Mouse (Mus musculus) gastrocnemius, adult 8-10 months (tissue): ENCODE results near the gene Tmem274. TPM values are rescaled to one million over a fixed set of nuclear protein-coding genes. Genes with fewer than 3 reads are reported as not detected.
"Not testable (repeated sequence)": the region's sequence is repeated elsewhere in the genome, so short reads cannot be mapped to it uniquely, and the experiment has no call there.

Experiments
- DNase-seq, 2 experiments: peaks; one replicate each; pipeline ENCODE4 v3.0.0; 2022; ENCODE audit warnings: low spot score in 2 of 2
- total RNA-seq, 4 experiments: library from RNA; stranded (reverse); gene quantifications; 2 replicates each; pipeline ENCODE4 v1.2.4; 2022

Tmem274 gene
- total RNA-seq: not detected

GRCm38 (mm10) chr4:149477078-149477477 lies at the start of gene Tmem274:
TSS of gene Tmem274 (plus strand) at chr4:149477378.
- no peak for DNase-seq

- DNase-seq: no peak
These were observed 47.6 kb upstream of the Tmem274 start for GRCm38 (mm10) chr4:149429592-149429991.

- not testable (repeated sequence) for DNase-seq
These were observed 45.3 kb upstream of the Tmem274 start for GRCm38 (mm10) chr4:149431887-149432286.

- DNase-seq: no peak
These were observed 36.6 kb upstream of the Tmem274 start for GRCm38 (mm10) chr4:149440576-149440975.

GRCm38 (mm10) chr4:149442436-149442835 lies 34.7 kb upstream of the Tmem274 start:
- no peak for DNase-seq

GRCm38 (mm10) chr4:149444465-149444864 lies 32.7 kb upstream of the Tmem274 start:
- no peak for DNase-seq

- peak; percentile 83 to 89 for DNase-seq
These were observed 32.0 kb upstream of the Tmem274 start for GRCm38 (mm10) chr4:149444964-149445701.

GRCm38 (mm10) chr4:149445868-149446267 lies 31.3 kb upstream of the Tmem274 start:
- peak in 1 of 2 experiments; percentile 20 for DNase-seq

- no peak for DNase-seq
These were observed 30.9 kb upstream of the Tmem274 start for GRCm38 (mm10) chr4:149446309-149446708.

- no peak for DNase-seq
These were observed 26.5 kb upstream of the Tmem274 start for GRCm38 (mm10) chr4:149450636-149451035.

GRCm38 (mm10) chr4:149453656-149454055 lies 23.5 kb upstream of the Tmem274 start:
- DNase-seq: no peak

- no peak for DNase-seq
These were observed 22.9 kb upstream of the Tmem274 start for GRCm38 (mm10) chr4:149454263-149454662.

GRCm38 (mm10) chr4:149454879-149455278 lies 22.3 kb upstream of the Tmem274 start, which contains the start of gene Rbp7:
TSS of gene Rbp7 (minus strand) at chr4:149454978.
- DNase-seq: no peak

GRCm38 (mm10) chr4:149457163-149457562 lies 20.0 kb upstream of the Tmem274 start:
- not testable (repeated sequence) for DNase-seq

GRCm38 (mm10) chr4:149457831-149458430 lies 19.2 kb upstream of the Tmem274 start:
- DNase-seq: peak in 1 of 2 experiments; percentile 26

- no peak for DNase-seq
These were observed 18.7 kb upstream of the Tmem274 start for GRCm38 (mm10) chr4:149458526-149458925.

- no peak for DNase-seq
These were observed 17.8 kb upstream of the Tmem274 start for GRCm38 (mm10) chr4:149459425-149459824.

- DNase-seq: not testable (repeated sequence)
These were observed 16.7 kb upstream of the Tmem274 start for GRCm38 (mm10) chr4:149460475-149460874.

GRCm38 (mm10) chr4:149461579-149462304 lies 15.4 kb upstream of the Tmem274 start:
- DNase-seq: no peak

- no peak for DNase-seq
These were observed 14.7 kb upstream of the Tmem274 start for GRCm38 (mm10) chr4:149462305-149462971.

GRCm38 (mm10) chr4:149463435-149463950 lies 13.7 kb upstream of the Tmem274 start:
- DNase-seq: no peak
